Mouse (Mus musculus) ES-E14 (cell line): ENCODE measurements around the gene Cntrob. TPM values are rescaled to one million over a fixed set of nuclear protein-coding genes. Genes with fewer than 3 reads are reported as not detected.

Source experiments
- DNase-seq: peaks from one replicate; pipeline ENCODE4 v3.0.0-alpha.2; 2013; ENCODE audit warnings: low read depth, low spot score
- H3K27ac ChIP-seq: 2 replicates; pipeline ENCODE4 v1.5.1; 2012; ENCODE audit warnings: low read depth, mild to moderate bottlenecking, low read length, moderate library complexity, mixed read lengths; ENCODE audit not compliant: poor library complexity, insufficient read depth, severe bottlenecking
- H3K36me3 ChIP-seq: 2 replicates; pipeline ENCODE4 v1.6.1; 2012; ENCODE audit warnings: mild to moderate bottlenecking, low read length, moderate library complexity, mixed read lengths; ENCODE audit not compliant: control insufficient read depth, poor library complexity, insufficient read depth, severe bottlenecking
- H3K4me1 ChIP-seq, 2 experiments: fragments of 150-350 bp in 1 of 2; sonication (generic) in 1 of 2; 2 replicates each; pipeline ENCODE4 v1.6.1; 2012; ENCODE audit warnings: low read length in 2 of 2, mild to moderate bottlenecking in 1 of 2, mixed read lengths in 1 of 2; ENCODE audit not compliant: control insufficient read depth in 2 of 2, insufficient read depth in 2 of 2, poor library complexity in 1 of 2
- H3K4me3 ChIP-seq, 2 experiments: fragments of 150-350 bp in 1 of 2; sonication (generic) in 1 of 2; 2 replicates each; pipeline ENCODE4 v1.5.1; 2012; ENCODE audit warnings: low read length in 2 of 2, low read depth in 1 of 2, mild to moderate bottlenecking in 1 of 2, mixed read lengths in 1 of 2; ENCODE audit not compliant: insufficient read depth in 1 of 2, poor library complexity in 1 of 2, severe bottlenecking in 1 of 2
- H3K9ac ChIP-seq: 2 replicates; pipeline ENCODE4 v1.6.1; 2012; ENCODE audit warnings: low read depth, mild to moderate bottlenecking, low read length, mixed read lengths; ENCODE audit not compliant: poor library complexity, insufficient read depth, severe bottlenecking
- H3K9me3 ChIP-seq: fragments of 150-350 bp; sonication (generic); 2 replicates; pipeline ENCODE4 v1.6.1; 2012; ENCODE audit warnings: low read depth, mild to moderate bottlenecking, low read length; ENCODE audit not compliant: control insufficient read depth, insufficient read depth
- CHD2 ChIP-seq: IDR thresholded peaks from 2 replicates; pipeline ENCODE4 v1.6.1; 2014; ENCODE audit warnings: mild to moderate bottlenecking, low read depth, low read length, inconsistent platforms
- HCFC1 ChIP-seq: IDR thresholded peaks from 2 replicates; pipeline ENCODE4 v1.6.1; 2012; ENCODE audit warnings: low read length, inconsistent platforms, borderline replicate concordance; ENCODE audit not compliant: insufficient read depth
- MAFK ChIP-seq: IDR thresholded peaks from 2 replicates; pipeline ENCODE4 v1.6.1; 2014; ENCODE audit warnings: mild to moderate bottlenecking, low read depth, low read length, inconsistent platforms; ENCODE audit not compliant: insufficient read depth
- ZC3H11A ChIP-seq: IDR thresholded peaks from 2 replicates; pipeline ENCODE4 v1.6.1; 2012; ENCODE audit warnings: low read depth, mild to moderate bottlenecking, inconsistent platforms, low read length, borderline replicate concordance
- ZNF384 ChIP-seq: IDR thresholded peaks from 2 replicates; pipeline ENCODE4 v1.6.1; 2012; ENCODE audit warnings: low read depth, low read length, inconsistent platforms
- in situ Hi-C, 2 experiments: fragments of 600-800 bp; cut with MboI; formaldehyde crosslinking; loops; one replicate each; pipeline ENCODE4 v1.15.1; 2025; ENCODE audit warnings: low sequenced_read_pairs in 2 of 2, inconsistent platforms in 1 of 2; ENCODE audit not compliant: unreplicated experiment in 2 of 2
- total RNA-seq: library from RNA; depleted of rRNA; stranded (reverse); fragments of 300-350 nt; gene quantifications from 2 replicates; pipeline ENCODE4 v1.2.3, GENCODE M21; 2012

Gene Cntrob
- total RNA-seq, 1 experiment = 23.0 TPM

DNA sequence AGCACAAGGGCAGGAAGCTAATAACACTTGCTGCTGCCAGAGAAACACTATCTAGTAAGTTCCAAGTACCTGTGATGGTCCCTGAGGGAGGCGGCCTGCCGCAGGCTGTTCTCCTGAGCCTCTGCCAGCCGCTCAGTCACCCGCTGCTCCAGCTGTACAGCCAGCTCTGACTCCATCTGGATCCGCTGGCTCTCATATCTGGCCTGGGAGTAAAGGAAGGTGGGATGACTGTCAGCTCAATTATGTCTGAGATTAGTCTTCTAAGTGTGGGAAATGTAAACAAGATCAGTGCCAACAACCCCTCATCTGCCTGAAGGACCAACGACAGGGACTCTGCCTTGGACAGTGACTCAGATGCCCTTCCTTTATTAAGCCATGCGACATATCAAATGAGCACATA lies 12.3 kb downstream of the Cntrob start:
- in situ Hi-C loops = no loop called here
- Histone ChIP-seq H3K9me3 (no peaks in the 10 kb centered on the region), H3K4me3 (no peak overlapping the region), H3K9ac (no peak overlapping the region), H3K27ac (no peak overlapping the region), H3K4me1 (no peaks in the 10 kb centered on the region), H3K36me3 (peaks cover 36% of the 10 kb centered on the region)
- TF ChIP-seq CHD2 (no peak), MAFK (no peak)
- DNase-seq = no peak

DNA sequence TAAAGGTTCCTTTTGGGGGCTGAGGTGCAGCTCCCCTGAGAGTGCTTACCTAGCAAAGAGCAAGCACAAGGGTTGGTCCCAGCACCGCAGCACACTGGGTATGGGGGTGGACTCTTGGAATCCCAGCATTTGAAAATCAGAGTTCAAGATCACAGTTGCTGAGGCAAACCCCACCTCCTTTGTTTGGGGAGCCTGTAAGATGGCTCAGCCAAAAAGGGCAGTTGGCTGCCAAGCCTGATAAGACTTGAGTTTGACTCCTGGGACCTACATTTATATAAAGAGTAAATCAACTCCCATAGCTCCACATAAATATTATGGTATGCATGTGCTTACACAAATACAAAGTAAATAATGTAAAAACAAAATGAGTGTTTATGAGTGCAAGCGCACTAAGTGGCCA lies 17.5 kb downstream of the Cntrob start:
- DNase-seq = no peak
- H3K36me3 ChIP-seq = peaks cover 45% of the 10 kb centered on the region
- no peaks in the 10 kb centered on the region for H3K4me1 ChIP-seq
- H3K27ac ChIP-seq = no peak overlapping the region
- in situ Hi-C loops = no loop called here
- TF ChIP-seq CHD2 (no peak), ZC3H11A (no peak), HCFC1 (no peak), ZNF384 (no peak)
- H3K4me3 ChIP-seq = no peak overlapping the region
- no peak overlapping the region for H3K9ac ChIP-seq
- no peaks in the 10 kb centered on the region for H3K9me3 ChIP-seq

DNA sequence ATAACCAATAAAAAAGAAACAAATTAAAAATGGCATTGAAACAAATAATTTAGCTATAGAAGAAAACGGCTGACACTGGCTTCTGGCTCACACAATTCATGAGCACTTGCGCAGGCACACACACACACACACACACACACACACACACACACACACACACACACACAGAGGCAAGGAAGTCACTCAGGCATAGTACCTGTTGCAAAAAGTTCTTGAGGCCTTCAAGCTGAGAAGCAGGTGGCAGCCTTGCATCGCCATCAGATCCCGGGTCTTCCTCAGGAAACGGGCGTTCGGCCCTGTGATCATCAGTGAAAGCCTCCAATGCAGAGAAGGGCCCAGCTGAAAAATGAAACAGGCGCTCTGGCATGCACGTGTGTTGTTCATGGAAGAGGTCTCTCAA lies 18.3 kb downstream of the Cntrob start:
- Histone ChIP-seq H3K9me3 (no peaks in the 10 kb centered on the region), H3K27ac (no peak overlapping the region), H3K9ac (no peak overlapping the region), H3K36me3 (peaks cover 40% of the 10 kb centered on the region), H3K4me3 (no peak overlapping the region), H3K4me1 (no peaks in the 10 kb centered on the region)
- in situ Hi-C loops = no loop called here
- no peak for DNase-seq
- no peak for TF ChIP-seq ZNF384
- TF ChIP-seq ZC3H11A = no peak
- TF ChIP-seq MAFK = no peak
- TF ChIP-seq HCFC1 = no peak
- no peak for TF ChIP-seq CHD2

DNA sequence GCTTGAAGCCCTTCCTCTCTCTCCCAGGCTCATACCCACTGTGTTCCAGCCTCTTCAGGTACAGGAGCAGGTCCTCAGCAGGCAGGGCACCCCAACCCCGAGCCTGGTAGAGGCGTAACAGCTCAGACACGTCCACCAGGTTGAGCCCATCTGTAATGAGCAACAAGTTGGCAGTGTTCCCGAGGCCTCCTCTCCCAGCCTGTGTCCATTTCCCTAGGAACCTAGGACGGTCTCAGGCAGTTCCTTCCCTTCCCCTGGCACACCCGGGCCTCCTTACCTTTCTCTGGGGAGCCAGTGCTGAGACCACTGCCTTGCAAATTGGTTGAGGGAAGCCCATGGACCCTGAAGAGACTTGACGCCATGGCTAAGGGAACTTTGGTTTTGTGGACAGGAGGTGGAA lies 20.8 kb downstream of the Cntrob start:
- DNase-seq = no peak
- in situ Hi-C loops = no loop called here

DNA sequence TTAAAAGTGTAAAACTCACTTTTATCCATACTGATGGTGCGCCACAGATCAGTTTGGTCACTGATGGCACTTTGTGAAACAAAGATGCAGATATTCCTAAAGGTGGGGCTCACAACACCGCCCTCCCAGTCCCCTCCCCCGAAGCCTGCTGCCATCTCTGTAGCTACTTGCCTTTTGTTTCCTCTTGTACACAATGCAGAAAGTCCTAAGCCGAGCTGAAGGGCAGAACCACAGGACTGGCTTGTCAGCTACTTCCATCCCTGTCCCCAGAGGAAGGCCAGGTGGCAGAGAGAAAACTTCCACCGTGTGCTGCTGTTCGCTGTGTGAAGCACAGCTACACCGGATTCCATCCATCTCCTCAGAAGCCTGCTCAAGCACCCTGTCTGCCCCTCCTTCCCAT lies 25.3 kb downstream of the Cntrob start:
- peaks cover 13% of the 10 kb centered on the region; the same call in 1 of the 2 replicates for H3K36me3 ChIP-seq
- H3K9ac ChIP-seq = no peak overlapping the region
- peak; percentile 7 for DNase-seq
- TF ChIP-seq MAFK (no peak), HCFC1 (no peak), ZNF384 (no peak), CHD2 (no peak), ZC3H11A (no peak)
- H3K27ac ChIP-seq = no peak overlapping the region
- in situ Hi-C loops = no loop called here
- H3K9me3 ChIP-seq = no peaks in the 10 kb centered on the region
- no peak overlapping the region for H3K4me3 ChIP-seq
- H3K4me1 ChIP-seq = peaks cover 3 to 4% of the 10 kb centered on the region in 2 experiments; a peak in 1 of 4 replicates

More for the DNA sequence above, 20.8 kb downstream of the Cntrob start:
- H3K4me1 ChIP-seq = peaks cover 3 to 4% of the 10 kb centered on the region in 2 experiments; a peak in 1 of 4 replicates
- peaks cover 26% of the 10 kb centered on the region; the same call in 1 of the 2 replicates for H3K36me3 ChIP-seq
- no peak overlapping the region for H3K9ac ChIP-seq
- H3K9me3 ChIP-seq = no peaks in the 10 kb centered on the region
- no peak overlapping the region for H3K27ac ChIP-seq
- TF ChIP-seq ZC3H11A (no peak), ZNF384 (no peak), MAFK (no peak), HCFC1 (no peak), CHD2 (no peak)
- H3K4me3 ChIP-seq = no peak overlapping the region
